ENCODE assay signal across 8 mouse cellular contexts in genomic region chr3:45380811-45381761, GRCm38 (mm10). TPM values are rescaled to one million over a fixed set of nuclear protein-coding genes. Genes with fewer than 3 reads are reported as not detected.
DNase-seq lines count a peak whose midpoint lies in the region; ATAC-seq and TF ChIP-seq lines count a peak whose summit lies in the region.

No protein-coding gene starts in this region.

- H3K9me3 ChIP-seq in heart, embryonic 15.5 days (replicated peaks) = no peaks in the 10 kb centered on the region
- no peaks in the 10 kb centered on the region for H3K9me3 ChIP-seq in embryonic facial prominence, embryonic 14.5 days (ENCODE audit: control insufficient read depth, low read length)
- no peaks in the 10 kb centered on the region for H3K9me3 ChIP-seq in kidney, postnatal 0 days (replicated peaks; ENCODE audit: low read length)
- no peaks in the 10 kb centered on the region for H3K9me3 ChIP-seq in midbrain, embryonic 11.5 days (ENCODE audit: control insufficient read depth, low read length)
- no peaks in the 10 kb centered on the region for H3K9me3 ChIP-seq in stomach, postnatal 0 days (ENCODE audit: control insufficient read depth, low read length)

- no peak for TF ChIP-seq CTCF in kidney, postnatal 0 days (IDR thresholded peaks at IDR 0.05; ENCODE audit: low read depth)
- TF ChIP-seq CTCF in stomach, postnatal 0 days (IDR thresholded peaks at IDR 0.05; ENCODE audit: low read depth) = peak; percentile 19; the same call in 1 of the 2 replicates

- H3K4me2 ChIP-seq in heart, embryonic 15.5 days = peak overlapping the region; percentile 94
- H3K4me2 ChIP-seq in embryonic facial prominence, embryonic 14.5 days (ENCODE audit: low read depth, low read length) = peak overlapping the region; percentile 97
- H3K4me2 ChIP-seq in kidney, postnatal 0 days (ENCODE audit: low read length) = peak overlapping the region; percentile 95
- peak overlapping the region; percentile 93 for H3K4me2 ChIP-seq in midbrain, embryonic 11.5 days
- peak overlapping the region; percentile 95 for H3K4me2 ChIP-seq in stomach, postnatal 0 days (replicated peaks; ENCODE audit: low read depth)

- peaks cover 32% of the 10 kb centered on the region for H3K4me1 ChIP-seq in heart, embryonic 15.5 days (replicated peaks)
- no peaks in the 10 kb centered on the region for H3K4me1 ChIP-seq in embryonic facial prominence, embryonic 14.5 days (ENCODE audit: control insufficient read depth, insufficient read depth, low read length)
- H3K4me1 ChIP-seq in kidney, postnatal 0 days (replicated peaks; ENCODE audit: insufficient read depth, low read length) = peaks cover 28% of the 10 kb centered on the region
- H3K4me1 ChIP-seq in midbrain, embryonic 11.5 days (ENCODE audit: control insufficient read depth, insufficient read depth, low read length) = peaks cover 9% of the 10 kb centered on the region
- H3K4me1 ChIP-seq in stomach, postnatal 0 days (replicated peaks; ENCODE audit: control insufficient read depth, insufficient read depth) = peaks cover 4% of the 10 kb centered on the region; the same call in 1 of the 2 replicates

- no peaks in the 10 kb centered on the region for H3K36me3 ChIP-seq in heart, embryonic 15.5 days
- no peaks in the 10 kb centered on the region for H3K36me3 ChIP-seq in embryonic facial prominence, embryonic 14.5 days (ENCODE audit: control insufficient read depth, insufficient read depth, low read length)
- H3K36me3 ChIP-seq in kidney, postnatal 0 days (ENCODE audit: insufficient read depth, low read length) = no peaks in the 10 kb centered on the region
- no peaks in the 10 kb centered on the region for H3K36me3 ChIP-seq in midbrain, embryonic 11.5 days (ENCODE audit: control insufficient read depth, insufficient read depth, low read length)
- H3K36me3 ChIP-seq in stomach, postnatal 0 days (ENCODE audit: control insufficient read depth, insufficient read depth, low read length) = no peaks in the 10 kb centered on the region

- no peak for ATAC-seq in heart, embryonic 15.5 days (replicated peaks; ENCODE audit: insufficient number of reproducible peaks, insufficient read depth, low FRiP score, low read depth)
- no peak for ATAC-seq in embryonic facial prominence, embryonic 14.5 days (ENCODE audit: low read depth)
- no peak for ATAC-seq in kidney, postnatal 0 days (replicated peaks; ENCODE audit: low FRiP score, low read depth)
- ATAC-seq in midbrain, embryonic 11.5 days (ENCODE audit: low FRiP score) = peak; percentile 15; the same call in 1 of the 2 replicates
- ATAC-seq in stomach, postnatal 0 days (ENCODE audit: low FRiP score, low TSS enrichment) = no peak

- under 1% methylated on average over 81 of the region's 82 CpGs for WGBS in heart, embryonic 15.5 days
- 1% methylated on average over 62 of the region's 82 CpGs for WGBS in embryonic facial prominence, embryonic 14.5 days
- WGBS in kidney, postnatal 0 days = under 1% methylated on average over 81 of the region's 82 CpGs
- WGBS in midbrain, embryonic 11.5 days = under 1% methylated on average over 82 of the region's 82 CpGs
- WGBS in stomach, postnatal 0 days = under 1% methylated on average over 82 of the region's 82 CpGs

- TF ChIP-seq EP300 in stomach, postnatal 0 days (optimal IDR thresholded peaks at IDR 0.05) = no peak

- H3K9ac ChIP-seq in heart, embryonic 15.5 days = no peak overlapping the region
- H3K9ac ChIP-seq in embryonic facial prominence, embryonic 14.5 days (ENCODE audit: low read depth, low read length) = peak overlapping the region; percentile 47
- no peak overlapping the region for H3K9ac ChIP-seq in kidney, postnatal 0 days (ENCODE audit: low read depth, low read length)
- H3K9ac ChIP-seq in midbrain, embryonic 11.5 days (ENCODE audit: low read length) = peak overlapping the region; percentile 48
- H3K9ac ChIP-seq in stomach, postnatal 0 days (ENCODE audit: low read length) = peak overlapping the region; percentile 5; the same call in 1 of the 2 replicates

- no peak overlapping the region for H3K27ac ChIP-seq in heart, embryonic 15.5 days
- H3K27ac ChIP-seq in embryonic facial prominence, embryonic 14.5 days (replicated peaks; ENCODE audit: low read depth, low read length) = no peak overlapping the region
- H3K27ac ChIP-seq in kidney, postnatal 0 days = no peak overlapping the region
- no peak overlapping the region for H3K27ac ChIP-seq in midbrain, embryonic 11.5 days (ENCODE audit: low read depth, low read length)
- no peak overlapping the region for H3K27ac ChIP-seq in stomach, postnatal 0 days (replicated peaks)

- H3K27me3 ChIP-seq in heart, embryonic 15.5 days = peaks cover 40% of the 10 kb centered on the region
- peaks cover 25% of the 10 kb centered on the region for H3K27me3 ChIP-seq in embryonic facial prominence, embryonic 14.5 days (replicated peaks; ENCODE audit: control insufficient read depth, insufficient read depth, low read length)
- H3K27me3 ChIP-seq in kidney, postnatal 0 days (ENCODE audit: insufficient read depth, low read length) = peaks cover 39% of the 10 kb centered on the region
- H3K27me3 ChIP-seq in midbrain, embryonic 11.5 days (ENCODE audit: control insufficient read depth, insufficient read depth, low read length) = peaks cover 22% of the 10 kb centered on the region
- H3K27me3 ChIP-seq in stomach, postnatal 0 days (ENCODE audit: control insufficient read depth, insufficient read depth, low read length) = peaks cover 9% of the 10 kb centered on the region; the same call in 1 of the 2 replicates

- peak overlapping the region; percentile 55 for H3K4me3 ChIP-seq in heart, embryonic 15.5 days
- peak overlapping the region; percentile 69 for H3K4me3 ChIP-seq in embryonic facial prominence, embryonic 14.5 days (ENCODE audit: low read depth, low read length)
- H3K4me3 ChIP-seq in kidney, postnatal 0 days (replicated peaks; ENCODE audit: low read depth, low read length) = peak overlapping the region; percentile 39
- H3K4me3 ChIP-seq in midbrain, embryonic 11.5 days (ENCODE audit: low read depth, low read length) = peak overlapping the region; percentile 61
- peak overlapping the region; percentile 51 for H3K4me3 ChIP-seq in stomach, postnatal 0 days (ENCODE audit: low read depth, low read length)

- no peak for DNase-seq in heart, adult 11 months
- peak; percentile 65 for DNase-seq in ZHBTc4 (ENCODE audit: low read depth, low spot score)
- DNase-seq in embryonic facial prominence, embryonic 14.5 days (ENCODE audit: low spot score) = peak; percentile 31
- DNase-seq in kidney, postnatal 0 days (ENCODE audit: low spot score) = no peak
- peak; percentile 96 for DNase-seq in midbrain, embryonic 11.5 days (ENCODE audit: low spot score, missing footprints)
- DNase-seq in stomach, postnatal 0 days (ENCODE audit: low spot score) = peak; percentile 24
- no peak for DNase-seq in T-cell, adult 2 months (ENCODE audit: low spot score)

RNA-seq across cellular contexts. Expression of gene Pcdh10, which starts 2.9 kb away (rescaled TPM):
- 0.13 and 0.24 TPM in 2 replicates for polyA plus RNA-seq in heart, embryonic 15.5 days (2015; fragmentation: Nextera tagmentation; extraction: Ambion mirVana)
- 6.1 and 6.3 TPM in 2 replicates for polyA plus RNA-seq in embryonic facial prominence, embryonic 14.5 days (2014; fragmentation: Nextera tagmentation; extraction: Ambion mirVana)
- 0.14 and 0.22 TPM in 2 replicates for polyA plus RNA-seq in kidney, postnatal 0 days (2015; fragmentation: Nextera tagmentation; extraction: Ambion mirVana)
- 4.2 and 4.4 TPM in 2 replicates for polyA plus RNA-seq in midbrain, embryonic 11.5 days (2014; fragmentation: Nextera tagmentation; extraction: Ambion mirVana)
- 0.34 and 0.41 TPM in 2 replicates for polyA plus RNA-seq in stomach, postnatal 0 days (2015; fragmentation: Nextera tagmentation; extraction: Ambion mirVana)

Comparison
In these comparisons a context has a peak if more than half of its experiments do, and no peak if none do; other contexts are left out.
1. H3K9ac ChIP-seq: peak in embryonic facial prominence, embryonic 14.5 days (single experiment), midbrain, embryonic 11.5 days (single experiment) and stomach, postnatal 0 days (single experiment); none in heart, embryonic 15.5 days (single experiment) and kidney, postnatal 0 days (single experiment).
2. DNase-seq: peak in ZHBTc4 (single experiment), embryonic facial prominence, embryonic 14.5 days (single experiment), midbrain, embryonic 11.5 days (single experiment) and stomach, postnatal 0 days (single experiment); none in heart, adult 11 months (single experiment), kidney, postnatal 0 days (single experiment) and T-cell, adult 2 months (single experiment).
3. Peak in every context shown above with its lines, with median percentiles within 50 percentile points of each other: H3K4me2 ChIP-seq and H3K4me3 ChIP-seq.